Mouse (Mus musculus) midbrain, embryonic 16.5 days (tissue): ENCODE measurements around the gene Gm10563. TPM values are rescaled to one million over a fixed set of nuclear protein-coding genes. Genes with fewer than 3 reads are reported as not detected.

Experiments
- ATAC-seq: fragments of 200-750 bp; cut with Nextera tagmentation; 2 replicates; pipeline ENCODE4 v1.8.0; 2017; ENCODE audit warnings: moderate TSS enrichment
- H3K27ac ChIP-seq: fragments of 300-500 bp; sonication (generic); 2 replicates; pipeline ENCODE4 v1.5.1; 2014; ENCODE audit warnings: mild to moderate bottlenecking, low read length, mixed read lengths
- H3K27me3 ChIP-seq: fragments of 300-500 bp; sonication (generic); 2 replicates; pipeline ENCODE4 v1.6.1; 2014; ENCODE audit warnings: low read depth, low read length, mixed read lengths; ENCODE audit not compliant: control insufficient read depth, insufficient read depth
- H3K36me3 ChIP-seq: fragments of 300-500 bp; sonication (generic); 2 replicates; pipeline ENCODE4 v1.6.1; 2014; ENCODE audit warnings: mild to moderate bottlenecking, low read length, moderate library complexity, mixed read lengths; ENCODE audit not compliant: control insufficient read depth, insufficient read depth
- H3K4me1 ChIP-seq: fragments of 300-500 bp; sonication (generic); 2 replicates; pipeline ENCODE4 v1.6.1; 2014; ENCODE audit warnings: mild to moderate bottlenecking, low read length, mixed read lengths; ENCODE audit not compliant: control insufficient read depth, insufficient read depth
- H3K4me2 ChIP-seq: fragments of 300-500 bp; sonication (generic); 2 replicates; pipeline ENCODE4 v1.6.1; 2014; ENCODE audit warnings: mild to moderate bottlenecking, low read length, mixed read lengths
- H3K4me3 ChIP-seq: fragments of 300-500 bp; sonication (generic); 2 replicates; pipeline ENCODE4 v1.5.1; 2014; ENCODE audit warnings: low read depth, mild to moderate bottlenecking, low read length, moderate library complexity, mixed read lengths
- H3K9ac ChIP-seq: fragments of 300-500 bp; sonication (generic); 2 replicates; pipeline ENCODE4 v1.6.1; 2014; ENCODE audit warnings: low read depth, low read length, mixed read lengths
- H3K9me3 ChIP-seq: fragments of 300-500 bp; sonication (generic); replicated peaks from 2 replicates; pipeline ENCODE4 v1.6.1; 2014; ENCODE audit warnings: mild to moderate bottlenecking, low read length, mixed read lengths; ENCODE audit not compliant: control insufficient read depth, poor library complexity, severe bottlenecking
- WGBS: fragments of 180-500 bp; shearing (Covaris S2); extraction: QIAGEN DNeasy Blood & Tissue Kit; methylation state at CpG from one replicate; pipeline ENCODE4 v1.1.7; 2014; 5-methylcytosine and 5-hydroxymethylcytosine counted together
- polyA plus RNA-seq: library from polyadenylated mRNA; unstranded; fragments of >200 nt; fragmentation: Nextera tagmentation; extraction: Ambion mirVana; gene quantifications from 2 replicates; pipeline ENCODE4 v1.2.1, GENCODE M21; 2015

The Gm10563 gene
- polyA plus RNA-seq, 1 experiment from 2014 or later = not detected

GRCm38 (mm10) chr4:155603801-155604200 is 41.4 kb downstream of the Gm10563 start:
- H3K4me3 ChIP-seq = no peak overlapping the region
- peaks cover 14% of the 10 kb centered on the region for H3K4me1 ChIP-seq
- no peak overlapping the region for H3K4me2 ChIP-seq
- H3K27me3 ChIP-seq = no peaks in the 10 kb centered on the region
- WGBS = 97% methylated on average over 6 of the region's 6 CpGs
- no peak overlapping the region for H3K27ac ChIP-seq
- no peak for ATAC-seq
- H3K36me3 ChIP-seq = no peaks in the 10 kb centered on the region; the same call in 1 of the 2 replicates
- H3K9me3 ChIP-seq = no peaks in the 10 kb centered on the region
- H3K9ac ChIP-seq = no peak overlapping the region

DNA sequence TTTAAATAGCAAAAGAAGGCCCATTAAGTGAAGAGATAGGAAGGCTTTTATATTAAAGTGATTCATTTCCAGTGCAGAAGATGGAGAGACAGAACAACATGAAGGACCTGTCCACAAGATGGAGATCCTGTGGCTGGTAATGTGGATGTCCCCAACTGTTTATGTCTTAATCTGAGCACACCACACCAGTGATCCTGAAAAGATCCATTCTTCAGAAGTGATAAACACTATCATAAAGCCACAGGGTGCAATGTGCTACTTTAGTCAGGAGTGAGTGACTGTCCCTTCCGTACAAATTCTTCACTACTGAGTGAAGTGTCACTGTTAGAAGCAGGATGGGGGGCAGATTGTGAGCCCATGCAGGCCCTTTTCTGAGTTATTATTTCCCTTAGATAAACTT is 42.5 kb downstream of the Gm10563 start:
- peaks cover 14% of the 10 kb centered on the region for H3K4me1 ChIP-seq
- peak overlapping the region; percentile 90 for H3K4me2 ChIP-seq
- no peak overlapping the region for H3K27ac ChIP-seq
- H3K36me3 ChIP-seq = no peaks in the 10 kb centered on the region; the same call in 1 of the 2 replicates
- no peak for ATAC-seq
- no peaks in the 10 kb centered on the region for H3K27me3 ChIP-seq
- peak overlapping the region; percentile 98 for H3K4me3 ChIP-seq
- no peaks in the 10 kb centered on the region for H3K9me3 ChIP-seq
- WGBS = 100% methylated on average over 1 of the region's 1 CpGs
- no peak overlapping the region for H3K9ac ChIP-seq

- no peaks in the 10 kb centered on the region; the same call in 1 of the 2 replicates for H3K36me3 ChIP-seq
- H3K4me2 ChIP-seq = peak overlapping the region; percentile 90
- peak overlapping the region; percentile 98 for H3K4me3 ChIP-seq
- peak overlapping the region; percentile 99 for H3K9ac ChIP-seq
- H3K4me1 ChIP-seq = peaks cover 14% of the 10 kb centered on the region
- peak overlapping the region; percentile 100 for H3K27ac ChIP-seq
- under 1% methylated on average over 23 of the region's 31 CpGs for WGBS
- no peaks in the 10 kb centered on the region for H3K27me3 ChIP-seq
- H3K9me3 ChIP-seq = no peaks in the 10 kb centered on the region
- ATAC-seq = no peak
Measured at GRCm38 (mm10) chr4:155601997-155602456, 43.2 kb downstream of the Gm10563 start.

DNA sequence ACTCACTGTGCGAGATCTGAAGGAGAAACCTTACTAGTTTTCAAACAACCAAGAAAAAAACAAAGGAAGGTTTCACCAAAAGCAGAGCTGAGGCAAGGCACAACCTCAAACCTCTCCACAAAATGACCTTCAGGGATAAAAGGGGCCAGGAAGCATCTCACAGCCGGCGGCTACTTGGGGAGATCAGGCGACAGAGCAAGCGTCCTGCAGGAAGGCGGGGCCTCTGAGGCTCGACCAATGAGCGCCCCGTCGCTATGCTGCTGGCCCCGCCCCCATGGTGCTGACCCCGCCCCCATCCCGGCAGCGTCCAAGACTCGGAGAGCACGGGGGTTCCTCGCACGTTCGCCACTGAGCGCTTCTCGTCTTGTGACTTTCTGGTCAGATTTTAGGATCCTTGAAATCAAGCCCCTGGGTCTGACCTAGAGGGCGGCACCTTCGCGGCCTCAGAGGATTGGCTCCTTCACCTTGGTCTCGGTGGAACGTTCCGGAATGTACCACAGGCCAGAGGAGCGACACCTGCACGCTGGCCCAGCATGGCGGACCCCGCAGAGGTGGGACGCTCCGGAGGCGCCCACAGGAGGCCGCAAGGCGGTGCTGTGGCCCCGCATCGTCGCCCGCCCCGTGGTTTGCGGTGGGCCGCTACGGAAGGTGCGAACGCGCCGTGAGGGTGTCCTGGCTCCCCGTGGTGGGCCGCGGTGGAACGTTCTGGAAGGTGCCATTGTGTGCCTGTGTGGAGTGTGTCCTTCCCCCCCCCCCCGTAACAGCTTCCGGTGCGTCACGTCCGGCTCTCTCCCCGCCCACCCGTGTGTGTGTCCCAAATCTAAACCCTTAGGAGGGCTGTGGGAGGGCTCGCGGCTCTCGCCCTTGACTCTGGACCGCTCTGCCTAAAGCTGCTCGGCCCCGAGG is 43.9 kb downstream of the Gm10563 start, which contains the start of gene Slc35e2:
TSS of gene Slc35e2 (plus strand) at position 326 of the 906 bp plus-strand sequence.
- H3K4me1 ChIP-seq = peaks cover 14% of the 10 kb centered on the region
- H3K9ac ChIP-seq = peak within 1 kb of the TSS; percentile 99
- no peaks in the 10 kb centered on the region for H3K27me3 ChIP-seq
- peak within 1 kb of the TSS; percentile 90 for H3K4me2 ChIP-seq
- H3K36me3 ChIP-seq = no peaks in the 10 kb centered on the region; the same call in 1 of the 2 replicates
- H3K4me3 ChIP-seq = peak within 1 kb of the TSS; percentile 98
- ATAC-seq = peak; percentile 96
- WGBS = under 1% methylated on average over 54 of the region's 65 CpGs
- H3K9me3 ChIP-seq = no peaks in the 10 kb centered on the region
- peak within 1 kb of the TSS; percentile 100 for H3K27ac ChIP-seq

DNA sequence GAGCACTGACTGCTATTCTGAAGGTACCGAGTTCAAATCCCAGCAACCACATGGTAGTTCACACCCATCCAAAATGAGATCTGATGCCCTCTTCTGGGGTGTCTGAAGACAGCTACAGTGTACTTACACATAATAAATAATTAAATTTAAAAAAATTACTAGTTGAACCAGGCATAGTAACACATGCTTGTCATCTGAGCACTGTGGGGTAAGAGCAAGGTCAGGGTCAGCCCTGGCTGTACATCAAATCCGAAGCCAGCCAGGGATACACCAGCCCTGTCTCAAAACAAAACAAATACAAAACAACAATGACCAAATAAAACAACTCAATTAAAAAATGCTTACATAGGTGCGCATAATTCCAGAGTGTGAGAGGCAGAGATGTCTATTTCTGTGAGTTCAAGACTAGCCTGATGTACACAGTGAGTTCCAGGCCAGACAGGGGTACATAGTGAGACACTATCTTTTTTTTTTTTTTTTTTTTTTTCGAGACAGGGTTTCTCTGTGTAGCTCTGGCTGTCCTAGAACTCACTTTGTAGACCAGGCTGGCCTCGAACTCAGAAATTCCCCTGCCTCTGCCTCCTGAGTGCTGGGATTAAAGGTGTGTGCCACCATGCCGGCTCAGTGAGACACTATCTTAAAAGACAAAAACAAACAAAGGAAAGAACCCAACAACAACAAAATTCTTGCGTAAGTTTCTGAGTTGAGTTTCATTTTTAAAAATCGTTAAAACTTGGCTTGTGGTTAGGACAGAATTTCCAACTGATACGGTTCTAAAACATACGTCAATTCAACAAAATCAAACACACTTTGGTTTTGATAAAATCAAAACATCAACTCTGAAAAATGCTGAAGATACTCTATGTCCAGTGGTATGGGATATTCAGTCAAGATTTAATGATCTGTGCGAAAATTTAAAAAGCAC is 45.0 kb downstream of the Gm10563 start:
- peak overlapping the region; percentile 100 for H3K27ac ChIP-seq
- peak overlapping the region; percentile 99 for H3K9ac ChIP-seq
- no peak for ATAC-seq
- H3K27me3 ChIP-seq = no peaks in the 10 kb centered on the region
- H3K4me1 ChIP-seq = peaks cover 14% of the 10 kb centered on the region
- no peaks in the 10 kb centered on the region for H3K36me3 ChIP-seq
- no peaks in the 10 kb centered on the region for H3K9me3 ChIP-seq
- peak overlapping the region; percentile 90 for H3K4me2 ChIP-seq
- WGBS = 89% methylated on average over 10 of the region's 11 CpGs
- H3K4me3 ChIP-seq = peak overlapping the region; percentile 98

DNA sequence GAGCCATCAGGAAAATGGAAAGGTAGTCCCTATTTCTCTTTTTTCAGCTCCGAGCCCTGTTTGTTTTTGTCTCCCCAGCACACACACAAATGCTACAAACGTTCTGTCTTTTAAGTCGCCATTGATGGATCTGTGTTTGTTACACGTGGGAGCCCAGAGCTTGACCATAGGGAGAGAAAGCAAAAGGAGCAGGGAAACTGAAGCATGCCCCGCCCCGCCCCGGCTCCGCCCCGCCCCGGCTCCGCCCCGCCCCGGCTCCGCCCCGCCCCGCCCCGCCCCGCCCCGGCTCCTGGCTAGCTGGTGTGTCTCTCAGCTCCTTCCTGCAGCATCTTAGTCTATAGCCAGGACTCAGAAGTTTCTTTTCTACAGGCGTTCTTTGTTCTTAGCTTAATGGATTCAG is 46.7 kb downstream of the Gm10563 start:
- H3K27me3 ChIP-seq = no peaks in the 10 kb centered on the region
- no peak overlapping the region for H3K9ac ChIP-seq
- H3K9me3 ChIP-seq = no peaks in the 10 kb centered on the region
- H3K27ac ChIP-seq = no peak overlapping the region
- no peak overlapping the region for H3K4me2 ChIP-seq
- no peak overlapping the region for H3K4me3 ChIP-seq
- no peak for ATAC-seq
- WGBS = 20% methylated on average over 20 of the region's 20 CpGs
- no peaks in the 10 kb centered on the region for H3K36me3 ChIP-seq
- H3K4me1 ChIP-seq = peaks cover 9% of the 10 kb centered on the region

- no peak for ATAC-seq
Measured at GRCm38 (mm10) chr4:155596606-155597005, 48.6 kb downstream of the Gm10563 start.

GRCm38 (mm10) chr4:155595777-155596176 is 49.4 kb downstream of the Gm10563 start:
- Histone ChIP-seq H3K36me3 (0 out of 2 replicates have a peak, but pooled peaks cover 2% of the 10 kb centered on the region), H3K4me1 (no peaks in the 10 kb centered on the region; the same call in 1 of the 2 replicates), H3K27me3 (no peaks in the 10 kb centered on the region), H3K27ac (no peak overlapping the region), H3K4me2 (no peak overlapping the region), H3K4me3 (no peak overlapping the region), H3K9me3 (no peaks in the 10 kb centered on the region), H3K9ac (no peak overlapping the region)
- no peak for ATAC-seq
- 79% methylated on average over 3 of the region's 3 CpGs for WGBS

More at GRCm38 (mm10) chr4:155596606-155597005, 48.6 kb downstream of the Gm10563 start:
- no peaks in the 10 kb centered on the region for H3K9me3 ChIP-seq
- no peak overlapping the region for H3K9ac ChIP-seq
- 77% methylated on average over 5 of the region's 5 CpGs for WGBS
- no peaks in the 10 kb centered on the region for H3K36me3 ChIP-seq
- no peaks in the 10 kb centered on the region for H3K27me3 ChIP-seq
- no peak overlapping the region for H3K27ac ChIP-seq
- H3K4me1 ChIP-seq = no peaks in the 10 kb centered on the region; the same call in 1 of the 2 replicates
- H3K4me3 ChIP-seq = no peak overlapping the region
- H3K4me2 ChIP-seq = no peak overlapping the region
